Mouse (Mus musculus): Measurements from ENCODE around the gene Samd5.

The Samd5 gene

DNA sequence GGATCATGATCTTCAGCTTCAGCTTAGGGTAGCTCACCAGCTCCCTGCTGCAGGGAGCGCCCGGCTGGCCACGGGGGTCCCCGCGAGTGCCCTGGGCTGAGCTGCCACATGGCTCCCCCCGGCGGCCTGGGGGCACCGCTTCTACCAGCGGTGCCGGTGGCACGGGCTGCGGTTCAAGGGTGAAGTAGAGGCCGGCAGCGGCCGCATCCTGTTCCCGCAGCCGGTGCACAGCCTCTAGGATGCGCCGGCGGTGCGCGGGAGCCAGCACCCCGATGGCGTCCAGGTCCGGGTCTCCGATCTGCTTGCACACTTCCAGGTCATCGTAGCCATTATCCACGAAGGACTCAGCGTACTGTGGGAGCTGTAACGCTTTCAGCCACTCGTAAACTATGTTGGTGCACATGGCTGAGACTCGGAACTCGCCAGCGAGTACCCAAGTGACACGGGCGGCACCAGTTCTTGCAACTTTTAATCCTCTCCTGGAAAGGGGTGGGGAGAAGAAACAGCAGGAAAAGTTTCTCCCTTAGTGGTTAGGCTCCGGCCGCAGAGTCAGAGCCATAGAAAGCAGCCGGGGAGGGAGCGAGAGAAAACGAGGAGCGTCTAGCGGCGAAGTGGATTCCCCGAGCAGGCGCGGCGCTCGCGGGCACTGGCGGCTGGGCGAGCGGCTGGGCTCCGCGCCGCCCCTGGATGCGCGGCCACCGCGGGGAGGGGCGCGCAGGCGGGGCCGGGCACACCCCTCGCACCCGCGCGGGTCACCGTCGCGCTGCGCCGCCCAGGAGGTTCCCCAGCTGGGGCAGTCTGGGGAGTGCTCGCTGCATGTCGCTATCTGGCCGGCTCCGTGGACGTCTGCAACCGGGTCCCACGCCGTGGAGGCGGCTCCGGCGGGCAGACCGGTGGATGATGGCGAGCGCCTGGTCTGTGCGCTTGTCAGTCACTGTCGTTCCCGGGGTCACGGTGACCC is at the start of gene Samd5:
Gene Samd5 (minus strand): TSS at position 648 of the 961 bp plus-strand sequence.
- in situ Hi-C loops (cut with MboI; ENCODE audit: unreplicated experiment in 2 of 2) = no loop called here

DNA sequence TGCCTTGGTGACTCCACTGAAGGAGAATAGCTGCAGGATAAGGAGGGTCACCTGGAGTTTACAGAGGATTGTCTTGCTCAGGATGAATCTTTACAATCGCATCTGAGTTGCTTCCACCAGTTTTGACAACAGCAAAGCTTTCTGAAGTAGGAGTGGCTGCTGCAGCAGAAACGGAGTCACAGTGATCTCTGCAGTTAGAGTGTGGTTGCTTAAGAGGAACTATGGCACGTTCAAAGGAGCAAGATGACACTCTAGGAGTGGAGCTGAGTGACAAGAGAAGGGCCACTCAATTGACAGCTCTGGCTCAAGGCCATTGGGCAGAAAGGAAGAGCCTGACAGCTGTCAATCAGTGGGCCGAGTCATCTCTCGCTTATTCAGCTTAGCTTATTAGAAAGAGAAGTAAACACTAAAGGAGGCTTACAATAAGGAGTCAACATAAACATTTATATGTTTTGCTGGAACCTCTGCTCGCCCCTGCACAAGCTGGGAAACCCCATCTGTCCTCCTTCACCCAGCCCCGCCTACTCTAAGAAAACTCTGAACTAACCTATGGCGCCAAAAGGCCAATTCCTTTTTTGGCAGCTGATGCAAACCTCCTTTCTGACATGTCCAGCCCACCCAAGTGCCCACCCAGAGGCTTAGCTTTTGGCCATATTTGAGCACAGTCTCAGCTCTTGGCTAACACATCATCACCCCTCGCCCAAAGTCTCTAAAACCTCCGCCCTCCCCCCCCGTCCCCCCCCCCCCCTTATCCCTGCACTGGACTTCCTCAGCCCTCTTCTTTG is 47.7 kb upstream of the Samd5 start:
- in situ Hi-C loops (cut with MboI; ENCODE audit: unreplicated experiment in 2 of 2) = no loop called here

DNA sequence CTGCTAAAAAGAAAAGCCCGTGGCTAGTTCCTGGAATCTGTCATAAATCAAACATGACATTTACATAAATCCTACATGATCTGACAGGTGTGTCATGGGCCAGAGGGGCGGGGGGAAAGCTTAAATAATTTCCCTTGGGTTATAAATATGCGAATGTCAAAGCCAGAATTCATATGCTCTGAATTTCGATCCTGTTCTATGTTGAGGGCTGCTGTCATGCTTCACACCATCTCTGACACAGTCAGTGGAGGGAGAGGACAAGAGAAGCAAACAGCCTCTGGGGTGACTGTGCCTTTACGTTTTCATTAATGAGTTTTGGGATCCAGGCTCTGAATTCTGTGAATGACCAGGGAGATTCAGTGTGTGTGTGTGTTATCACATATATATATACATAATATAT is 45.0 kb upstream of the Samd5 start:
- in situ Hi-C loops (cut with MboI; ENCODE audit: unreplicated experiment in 2 of 2) = no loop called here

DNA sequence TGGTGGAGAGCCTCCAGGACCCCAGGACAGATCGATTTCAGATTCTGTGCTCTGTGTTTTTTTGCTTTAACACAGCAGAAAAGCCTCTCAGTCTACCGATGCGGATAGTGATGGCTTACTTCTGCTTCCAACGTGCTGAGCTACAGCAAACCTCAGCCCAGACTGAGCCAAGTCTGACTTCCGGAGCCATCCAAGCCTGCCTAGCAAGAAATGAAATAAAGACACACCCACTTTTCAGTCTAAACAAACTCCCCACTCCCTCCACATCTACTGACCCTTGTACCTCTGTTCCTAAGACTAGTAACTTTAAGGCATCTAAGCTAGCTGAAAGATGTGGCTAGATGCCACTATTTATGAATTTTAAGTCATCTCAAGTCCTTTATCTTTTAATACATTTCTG is 43.1 kb upstream of the Samd5 start:
- in situ Hi-C loops (cut with MboI; ENCODE audit: unreplicated experiment in 2 of 2) = no loop called here

DNA sequence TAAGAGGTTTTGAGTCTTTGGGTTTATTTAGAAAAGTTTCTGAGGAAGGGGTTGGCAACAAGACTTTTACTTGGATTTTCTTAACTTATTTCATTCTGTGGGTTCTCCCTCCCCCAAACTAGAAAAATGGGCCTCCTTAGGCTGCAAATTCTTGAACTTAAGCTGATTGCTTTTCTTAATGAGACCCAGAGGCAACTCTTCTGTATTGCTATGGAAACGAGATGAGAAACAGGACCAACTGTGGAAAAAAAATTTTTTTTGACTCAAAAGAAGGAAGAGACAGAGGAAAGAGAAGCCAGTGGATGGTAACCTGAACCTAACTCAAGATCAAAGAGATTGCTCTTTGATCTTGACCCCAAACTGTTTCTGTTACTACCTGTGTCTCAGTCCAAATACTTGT is 29.9 kb upstream of the Samd5 start:
- in situ Hi-C loops (cut with MboI; ENCODE audit: unreplicated experiment in 2 of 2) = no loop called here

DNA sequence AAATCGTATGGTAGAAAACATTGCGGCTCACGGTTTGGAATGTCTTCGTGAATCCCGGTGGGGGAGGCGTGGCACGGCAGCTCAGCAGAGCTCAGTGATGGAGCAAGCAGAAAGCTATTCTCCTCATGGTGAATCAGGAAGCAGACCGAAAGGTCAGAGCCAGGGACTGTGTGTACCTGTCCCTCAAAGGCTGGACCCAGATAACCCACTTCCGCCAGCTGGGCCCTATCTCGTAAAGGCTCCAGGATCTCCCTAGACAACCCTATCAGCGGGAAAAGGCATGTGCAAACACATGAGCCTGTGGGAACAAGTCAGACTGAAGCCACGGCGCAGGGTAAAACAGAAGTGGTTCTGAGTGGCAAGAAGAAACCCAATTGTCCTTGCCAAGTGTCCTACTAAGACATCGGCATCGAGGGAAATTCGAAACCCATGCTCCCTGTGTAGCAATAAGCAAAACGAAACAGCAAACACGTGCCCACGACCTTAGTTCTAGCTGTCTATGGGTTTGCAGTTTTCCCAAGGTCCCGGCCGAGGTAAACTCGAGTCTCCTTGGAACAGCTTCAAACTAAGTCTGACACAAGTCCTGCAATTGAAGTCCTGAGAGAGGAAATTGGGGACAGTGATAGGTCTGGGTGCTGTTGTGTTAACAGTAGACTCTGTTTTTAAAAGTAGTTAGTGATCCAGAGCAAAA is 24.2 kb upstream of the Samd5 start:
- in situ Hi-C loops (cut with MboI; ENCODE audit: unreplicated experiment in 2 of 2) = no loop called here

DNA sequence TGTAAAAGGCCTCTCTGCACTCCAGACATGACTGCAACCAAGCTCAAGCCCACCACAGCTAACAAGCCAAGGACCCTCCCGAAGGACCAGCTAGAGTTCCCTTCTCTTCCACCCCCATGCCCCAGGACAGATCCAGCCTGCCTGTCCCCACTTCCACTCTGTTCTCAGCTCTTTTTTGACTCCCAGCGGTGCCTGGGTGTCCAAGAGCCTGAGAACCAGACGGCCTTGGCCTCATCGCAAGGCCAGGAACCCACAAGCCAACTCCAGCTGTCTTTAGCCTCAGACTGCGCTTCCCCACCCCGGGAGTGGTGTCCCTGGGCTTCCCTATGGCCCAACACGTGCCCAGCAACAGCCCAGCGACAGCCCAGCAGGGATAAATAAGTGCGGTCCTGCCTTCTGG is 23.1 kb upstream of the Samd5 start:
- in situ Hi-C loops (cut with MboI; ENCODE audit: unreplicated experiment in 2 of 2) = no loop called here

DNA sequence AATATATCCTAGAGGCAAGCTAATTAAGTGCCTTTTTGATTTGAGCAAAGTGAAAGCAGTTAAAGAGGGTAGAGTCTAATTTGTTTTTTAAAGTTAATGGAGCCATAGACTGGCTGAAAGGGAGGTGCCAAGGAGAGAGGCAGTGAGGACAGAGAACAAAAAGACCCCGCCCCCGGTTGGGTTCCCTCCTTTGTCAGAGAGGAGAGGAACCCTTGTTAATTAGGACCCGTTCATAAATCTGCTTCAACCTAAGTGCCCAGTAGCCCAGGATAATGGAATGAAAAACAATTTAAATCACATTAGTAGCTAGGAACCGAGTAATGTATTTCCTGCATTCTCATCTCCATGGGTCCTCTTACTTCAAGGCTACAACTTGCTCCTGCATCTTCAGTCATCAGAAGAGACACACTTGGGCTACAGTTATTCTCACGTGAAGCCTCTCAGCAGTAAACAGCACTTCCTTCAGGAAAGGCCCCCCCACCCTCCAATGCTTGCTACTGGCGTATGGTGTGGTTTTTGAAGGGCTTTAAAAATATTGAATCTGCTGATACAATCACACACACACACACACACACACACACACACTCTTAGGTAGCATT is 21.6 kb upstream of the Samd5 start:
- in situ Hi-C loops (cut with MboI; ENCODE audit: unreplicated experiment in 2 of 2) = no loop called here

DNA sequence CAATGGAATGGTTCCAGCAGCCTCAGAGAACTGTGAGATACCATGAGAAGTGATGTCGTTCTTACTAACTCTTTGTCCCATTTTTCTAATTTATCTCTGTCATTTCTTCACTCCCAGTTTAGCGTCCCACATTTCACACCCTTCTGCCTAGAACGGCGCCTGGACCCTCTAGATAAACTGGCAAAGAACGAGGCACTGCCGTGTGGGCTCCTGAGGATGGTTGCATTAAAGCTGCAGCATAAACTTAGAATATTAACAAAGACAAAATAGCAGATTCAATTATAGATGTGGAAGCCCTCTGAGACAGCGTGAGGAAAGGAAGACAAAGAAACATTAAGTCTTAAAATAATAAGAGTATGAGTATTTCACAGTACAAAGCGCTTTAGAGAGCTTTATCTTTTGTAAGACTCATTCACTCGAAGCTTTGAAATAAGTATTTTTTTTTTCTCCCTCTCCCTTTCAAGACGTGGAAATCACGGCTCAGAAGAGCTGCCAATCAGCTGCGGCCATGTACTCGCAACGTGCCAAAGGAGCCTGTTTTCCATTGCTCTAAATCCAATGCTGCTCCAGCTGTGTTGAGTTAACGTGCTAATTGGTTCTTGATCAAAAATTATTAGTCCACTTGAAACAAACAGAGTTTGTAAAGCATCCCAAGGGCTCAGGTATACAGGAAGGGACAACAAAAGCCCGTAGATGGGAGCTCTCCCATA is 19.1 kb upstream of the Samd5 start:
- in situ Hi-C loops (cut with MboI; ENCODE audit: unreplicated experiment in 2 of 2) = no loop called here

DNA sequence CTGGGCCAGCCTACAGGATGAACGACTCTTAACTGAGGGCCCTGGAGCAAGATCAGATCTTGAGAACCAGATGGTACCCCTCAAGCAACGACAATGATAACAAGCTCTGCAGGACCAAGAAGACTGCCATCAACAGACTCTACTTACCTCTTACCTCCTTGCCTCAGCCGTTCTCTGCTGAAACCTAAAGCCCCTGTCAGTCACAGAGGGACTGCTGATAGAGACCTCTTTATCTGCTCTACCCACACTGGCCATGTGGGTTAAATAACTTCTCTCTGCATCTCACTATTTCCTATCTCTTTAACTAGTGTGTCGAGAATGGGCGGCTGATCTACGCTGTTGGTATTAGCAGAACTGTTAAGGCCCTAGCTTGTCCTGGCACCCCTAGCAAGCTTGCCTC is 5.9 kb upstream of the Samd5 start:
- in situ Hi-C loops (cut with MboI; ENCODE audit: unreplicated experiment in 2 of 2) = no loop called here

DNA sequence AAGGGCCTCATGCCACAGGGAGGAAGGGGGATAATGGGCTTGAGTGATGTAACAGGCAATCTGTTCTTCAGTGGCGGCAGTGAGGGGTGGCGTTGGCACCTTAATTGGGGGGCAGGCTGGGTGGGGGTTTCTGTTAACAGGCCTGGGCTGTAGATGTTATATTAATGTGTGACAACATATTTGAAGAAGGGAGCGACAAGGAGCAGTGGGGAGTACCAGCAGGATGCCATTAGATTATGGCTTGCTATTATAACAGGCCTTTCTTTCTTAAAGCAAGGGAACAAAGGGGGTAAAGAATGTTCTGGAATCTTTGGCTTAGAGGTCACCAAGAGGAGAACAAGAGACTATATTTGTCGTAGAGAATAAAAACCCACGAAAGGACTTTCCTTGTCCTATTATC is 4.9 kb upstream of the Samd5 start:
- in situ Hi-C loops (cut with MboI; ENCODE audit: unreplicated experiment in 2 of 2) = no loop called here

DNA sequence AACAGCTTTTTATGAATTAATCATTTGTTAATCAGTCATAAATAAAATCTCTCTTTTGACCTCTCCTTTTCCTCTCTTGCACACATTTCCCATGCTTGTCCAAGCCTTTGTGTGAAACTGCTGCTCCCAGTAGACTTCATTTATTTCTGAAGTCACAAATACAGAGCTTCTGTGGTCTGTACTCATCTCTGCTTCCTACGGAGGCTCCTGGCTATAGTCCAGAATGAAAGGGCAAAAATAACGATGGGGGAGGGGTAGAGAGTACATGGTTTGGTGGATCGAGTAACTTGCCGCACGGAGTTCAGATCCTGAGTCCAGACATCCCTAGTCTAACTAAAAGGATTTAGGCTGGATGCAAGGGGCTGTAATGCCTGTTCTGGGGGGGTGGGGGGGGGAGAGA is 3.1 kb upstream of the Samd5 start:
- in situ Hi-C loops (cut with MboI; ENCODE audit: unreplicated experiment in 2 of 2) = no loop called here

DNA sequence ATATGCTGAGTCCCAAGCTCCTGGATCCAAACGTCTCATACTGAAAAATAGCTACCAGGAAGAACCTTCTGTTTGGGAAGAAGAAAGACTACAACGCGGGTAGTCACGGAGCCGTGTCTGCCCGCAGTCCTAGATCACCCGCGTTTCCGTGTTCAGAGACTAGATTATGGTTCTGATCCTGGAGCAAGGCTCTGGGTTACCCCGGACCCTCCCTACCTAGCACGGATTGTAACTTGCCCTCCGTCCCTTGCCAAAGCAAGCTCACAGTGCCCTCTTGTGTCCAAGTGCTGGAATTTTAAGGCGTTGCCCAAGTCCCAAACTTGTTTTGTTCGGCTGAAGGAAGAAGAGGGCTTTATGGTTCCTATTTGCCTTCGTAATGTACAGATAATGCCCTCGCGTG is 1.9 kb upstream of the Samd5 start:
- in situ Hi-C loops (cut with MboI; ENCODE audit: unreplicated experiment in 2 of 2) = no loop called here

DNA sequence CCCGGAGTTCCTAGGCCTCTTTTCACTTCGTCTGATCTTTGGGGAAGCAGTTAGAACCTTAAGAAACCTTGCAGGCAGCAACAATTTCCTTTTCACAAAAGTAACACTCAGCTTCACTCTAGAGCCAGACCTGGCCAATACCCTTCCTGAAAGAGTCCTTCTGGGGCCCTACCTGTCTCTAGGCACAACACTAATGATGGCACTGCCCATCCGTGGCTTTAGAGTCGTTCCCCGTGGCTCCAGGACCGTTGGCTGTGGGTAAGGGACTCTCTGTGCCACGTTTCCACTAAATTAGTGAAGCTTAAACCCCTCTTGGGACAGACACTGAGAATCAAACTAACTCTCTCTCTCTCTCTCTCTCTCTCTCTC is 1.4 kb upstream of the Samd5 start:
- in situ Hi-C loops (cut with MboI; ENCODE audit: unreplicated experiment in 2 of 2) = no loop called here

DNA sequence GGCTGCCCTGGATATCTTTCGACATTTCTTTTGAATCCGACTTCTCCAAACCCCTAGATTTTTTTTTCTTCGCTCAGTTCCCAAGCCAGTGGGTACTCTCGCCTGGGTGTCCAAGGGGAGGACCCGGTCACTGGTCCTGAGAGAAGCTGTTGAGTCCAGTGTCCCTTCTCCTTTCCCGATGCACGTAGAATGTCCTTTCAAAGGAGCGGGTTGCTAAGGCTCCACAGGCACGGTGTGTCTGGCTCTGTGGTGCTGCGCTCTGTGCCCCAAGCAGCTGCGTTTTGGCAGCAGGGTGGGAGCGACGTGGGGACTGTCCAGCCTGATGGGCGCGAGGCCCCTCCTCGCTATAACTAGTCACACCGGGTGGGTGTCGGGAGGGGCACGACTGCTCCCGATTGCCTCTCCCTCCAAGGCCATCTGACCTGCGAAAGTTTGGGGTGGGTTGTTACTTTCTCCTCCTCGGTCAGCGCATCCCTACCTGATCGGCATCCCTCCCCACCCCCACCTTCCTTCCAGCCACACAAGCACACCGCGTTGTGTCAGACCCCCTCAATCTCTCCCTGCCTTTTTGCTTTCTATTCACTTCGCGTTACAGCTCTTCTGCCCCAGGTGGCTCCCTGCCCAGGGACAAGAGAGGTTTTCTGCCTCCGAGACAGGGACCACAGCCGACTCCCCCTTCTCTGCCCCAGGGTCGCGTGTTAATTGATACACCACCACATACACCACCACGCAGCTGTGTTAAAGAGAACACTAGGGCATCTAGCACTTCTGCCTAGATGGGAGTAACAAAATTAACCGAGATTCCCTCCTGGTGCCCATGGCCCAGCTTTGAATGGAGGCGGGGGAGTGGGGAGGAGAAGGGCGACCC is 776 bp upstream of the Samd5 start:
- in situ Hi-C loops (cut with MboI; ENCODE audit: unreplicated experiment in 2 of 2) = no loop called here

DNA sequence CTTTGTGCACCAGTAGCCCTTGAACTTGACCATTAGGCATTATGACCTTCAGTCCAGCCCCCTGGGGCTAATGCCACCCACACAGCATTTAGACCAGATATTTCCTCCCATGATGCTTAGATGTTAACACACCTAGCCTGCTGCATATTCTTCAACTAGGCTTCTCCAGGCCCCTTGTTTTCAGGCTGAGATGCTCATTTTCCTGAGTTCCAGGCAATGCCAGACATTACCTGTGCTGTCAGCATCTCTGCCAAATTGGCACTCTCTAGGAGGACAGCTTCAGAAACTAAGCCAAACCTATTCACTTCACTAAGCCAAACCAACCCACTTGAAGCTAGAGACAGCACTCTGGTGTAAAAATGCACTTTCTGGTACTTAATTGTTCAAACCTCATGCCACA is 1.7 kb downstream of the Samd5 start:
- in situ Hi-C loops (cut with MboI; ENCODE audit: unreplicated experiment in 2 of 2) = no loop called here

DNA sequence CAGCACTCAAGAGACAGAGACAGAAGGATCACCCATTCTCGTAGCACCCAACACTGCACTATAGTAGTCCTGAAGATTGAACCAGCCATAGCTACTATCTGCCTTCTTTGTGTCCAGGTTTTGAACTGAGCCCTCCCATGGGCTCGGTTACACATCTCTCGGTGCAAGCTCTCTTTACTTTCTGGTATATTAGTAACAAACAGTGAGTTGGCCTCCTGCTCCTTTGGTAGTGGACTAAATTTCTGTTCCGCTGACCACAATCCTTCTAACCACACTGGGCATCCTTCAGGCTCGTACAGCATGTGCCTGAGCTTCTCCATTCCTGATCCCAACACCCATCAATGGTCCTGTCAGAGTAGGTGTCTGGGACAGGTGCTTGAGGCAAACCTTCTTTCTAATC is 2.3 kb downstream of the Samd5 start:
- in situ Hi-C loops (cut with MboI; ENCODE audit: unreplicated experiment in 2 of 2) = no loop called here

DNA sequence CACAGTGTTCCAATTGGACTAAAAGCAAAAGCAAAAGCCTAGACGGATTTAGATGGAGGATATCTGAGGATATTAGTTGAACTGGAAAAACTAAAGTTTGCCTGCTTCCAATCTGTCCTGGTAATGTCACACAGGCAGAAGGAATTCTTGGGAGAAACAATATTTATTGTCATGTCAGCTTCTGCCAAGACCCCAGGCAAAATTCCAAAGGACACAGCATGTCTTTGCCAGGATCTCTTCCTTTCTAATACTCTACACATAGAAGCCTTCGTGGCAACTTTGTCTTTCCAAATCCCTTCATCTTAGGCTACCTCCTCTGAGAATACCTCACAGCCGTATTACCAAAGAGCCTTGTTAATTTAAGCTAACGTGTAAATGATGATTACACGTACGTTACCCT is 4.7 kb downstream of the Samd5 start:
- in situ Hi-C loops (cut with MboI; ENCODE audit: unreplicated experiment in 2 of 2) = no loop called here

DNA sequence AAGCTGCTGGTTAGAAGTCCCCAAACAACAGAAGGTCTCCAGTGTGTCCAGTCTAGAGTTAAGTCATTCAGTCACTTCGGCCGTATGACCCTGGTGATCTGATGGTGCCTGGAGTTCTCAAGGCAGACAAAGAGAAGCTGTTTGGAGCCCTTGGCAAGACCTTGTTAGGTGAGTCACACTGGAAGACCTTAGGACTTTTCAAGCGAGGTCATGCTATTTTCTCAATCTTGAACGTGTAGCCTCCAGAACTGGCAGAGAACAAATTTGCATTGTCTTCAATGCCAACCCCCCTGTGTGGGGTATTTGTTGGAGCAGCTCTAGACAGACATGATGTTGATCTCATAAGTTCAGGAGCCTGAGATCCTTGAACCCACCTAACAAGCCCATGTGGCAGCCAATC is 6.2 kb downstream of the Samd5 start:
- in situ Hi-C loops (cut with MboI; ENCODE audit: unreplicated experiment in 2 of 2) = no loop called here

Data from v-Abl transformed pro-B cells (cell line).